Mouse (Mus musculus) B cell, adult 2 months (primary cell): ENCODE data around the gene Olfr1047.
"Not testable (repeated sequence)": the region's sequence is repeated elsewhere in the genome, so short reads cannot be mapped to it uniquely, and the experiment has no call there.

ENCODE experiments used
- DNase-seq, 2 experiments: peaks; one replicate each; pipeline ENCODE4 v3.0.0; 2022

The Olfr1047 gene

DNA sequence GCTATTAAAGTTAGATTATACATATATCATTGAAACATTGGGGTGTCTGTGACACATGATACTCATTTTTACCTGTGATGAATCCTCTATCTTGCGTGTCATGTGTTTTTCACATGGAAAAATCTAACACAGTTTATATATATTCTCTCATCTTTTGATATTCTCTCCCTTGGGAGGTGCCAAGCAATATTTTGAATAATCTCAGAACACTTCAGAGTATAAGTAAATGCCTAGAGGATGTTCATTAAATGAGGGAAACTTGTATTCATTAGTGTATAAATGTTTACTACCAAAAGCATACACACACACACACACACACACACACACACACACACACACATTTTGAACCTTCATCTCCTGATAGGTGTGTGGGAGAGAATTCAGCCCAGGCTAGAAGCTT, at the start of gene Olfr1047:
Olfr1047 (minus strand) TSS at position 101 of the 400 bp plus-strand sequence.
- no peak for DNase-seq

DNA sequence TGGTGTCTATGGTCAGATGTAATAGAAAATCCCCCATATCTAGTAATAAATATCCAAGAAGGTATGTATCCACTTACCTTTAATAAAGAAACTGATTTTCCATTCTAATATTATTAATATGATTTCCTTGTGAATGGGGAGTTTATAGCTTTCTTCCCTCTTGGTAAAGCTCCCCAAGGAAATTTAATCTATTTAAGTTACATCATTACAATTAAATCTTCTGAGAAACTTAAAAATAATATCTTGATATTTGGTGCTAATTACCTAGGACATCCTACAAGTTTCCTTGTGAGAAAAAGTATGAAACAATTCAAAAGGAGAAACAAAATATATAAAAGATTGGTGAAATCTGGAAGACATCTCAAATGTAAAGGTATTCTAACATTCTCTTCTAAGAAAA, 47.8 kb upstream of the Olfr1047 start, which contains the start of gene Olfr1051:
Olfr1051 (minus strand) TSS at position 101 of the 400 bp plus-strand sequence.
- not testable (repeated sequence) for DNase-seq

DNA sequence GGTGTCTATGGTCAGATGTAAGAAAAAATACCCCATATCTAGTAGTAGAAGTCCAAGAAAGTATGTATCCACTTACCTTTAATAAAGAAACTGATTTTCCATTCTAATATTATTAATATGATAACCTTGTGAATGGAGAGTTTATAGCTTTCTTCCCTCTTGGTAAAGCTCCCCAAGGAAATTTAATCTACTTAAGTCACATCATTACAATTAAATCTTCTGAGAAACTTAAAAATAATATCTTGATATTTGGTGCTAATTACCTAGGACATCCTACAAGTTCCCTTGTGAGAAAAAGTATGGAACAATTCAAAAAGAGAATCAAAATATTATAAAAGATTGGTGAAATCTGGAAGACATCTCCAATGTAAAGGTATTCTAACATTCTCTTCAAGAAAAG, 27.0 kb upstream of the Olfr1047 start, which contains the start of gene Olfr1049:
Olfr1049 (minus strand) TSS at position 101 of the 400 bp plus-strand sequence.
- not testable (repeated sequence) for DNase-seq

DNA sequence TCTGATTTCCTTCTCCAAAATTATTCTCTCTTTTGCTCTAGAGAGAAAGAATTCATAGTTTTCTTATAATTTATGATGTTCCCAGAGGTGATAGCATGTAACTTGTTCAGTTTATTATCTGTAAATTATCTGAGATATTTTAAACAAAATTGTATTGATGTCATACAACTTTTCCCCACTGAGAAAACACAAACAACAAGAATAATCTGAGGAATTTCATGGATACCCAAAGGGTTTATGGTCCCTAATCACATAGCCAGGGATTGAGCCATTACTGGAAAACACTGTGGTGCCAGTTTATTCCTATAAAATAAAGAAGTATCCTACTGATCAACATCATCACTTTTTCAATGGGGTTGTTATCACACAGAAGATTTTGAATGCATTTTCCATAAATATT, 9.0 kb upstream of the Olfr1047 start, which contains the start of gene Olfr1048:
Olfr1048 (minus strand) TSS at position 101 of the 400 bp plus-strand sequence.
- no peak for DNase-seq

DNA sequence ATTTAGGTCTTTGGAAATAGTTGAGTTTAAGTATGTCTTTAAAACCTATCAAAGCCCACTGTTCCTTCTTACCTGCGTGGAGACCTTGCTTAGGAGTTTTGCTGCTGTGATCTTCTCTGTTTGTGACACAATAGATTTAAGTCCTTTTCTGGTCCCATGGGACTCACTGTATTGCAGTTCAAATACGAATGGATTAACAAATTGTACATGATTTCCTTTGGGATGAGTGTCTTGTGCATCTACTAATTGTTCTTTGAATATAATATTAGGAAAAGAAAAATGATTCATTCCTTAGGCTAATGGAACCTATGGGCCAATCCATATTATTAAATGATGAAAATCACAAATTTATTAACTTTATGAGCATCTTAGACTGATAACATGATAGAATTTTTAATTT, 12.0 kb downstream of the Olfr1047 start, which contains the start of gene Olfr1046:
Olfr1046 (minus strand) TSS at position 101 of the 400 bp plus-strand sequence.
- DNase-seq, result no peak

DNA sequence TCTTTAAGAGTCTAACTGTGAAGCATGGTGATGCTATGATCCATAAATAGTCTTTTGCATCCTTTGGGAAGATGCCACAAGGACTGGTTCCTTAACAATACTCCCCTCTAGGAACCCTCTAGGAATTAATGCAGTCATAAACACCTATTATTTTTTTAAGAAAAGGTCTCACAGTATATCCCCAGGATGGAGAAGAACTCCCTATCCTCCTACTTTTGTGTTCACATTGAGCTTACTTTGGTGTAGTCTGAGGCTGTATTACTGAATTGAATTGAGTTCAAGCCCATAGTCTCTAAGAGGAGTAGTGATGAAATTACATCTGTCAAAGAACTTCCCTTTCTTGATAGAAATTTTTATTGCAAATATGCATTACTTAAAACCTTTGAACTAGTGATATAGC, 28.3 kb downstream of the Olfr1047 start, which contains the start of gene Olfr1045:
Olfr1045 (minus strand) TSS at position 101 of the 400 bp plus-strand sequence.
- no peak for DNase-seq

DNA sequence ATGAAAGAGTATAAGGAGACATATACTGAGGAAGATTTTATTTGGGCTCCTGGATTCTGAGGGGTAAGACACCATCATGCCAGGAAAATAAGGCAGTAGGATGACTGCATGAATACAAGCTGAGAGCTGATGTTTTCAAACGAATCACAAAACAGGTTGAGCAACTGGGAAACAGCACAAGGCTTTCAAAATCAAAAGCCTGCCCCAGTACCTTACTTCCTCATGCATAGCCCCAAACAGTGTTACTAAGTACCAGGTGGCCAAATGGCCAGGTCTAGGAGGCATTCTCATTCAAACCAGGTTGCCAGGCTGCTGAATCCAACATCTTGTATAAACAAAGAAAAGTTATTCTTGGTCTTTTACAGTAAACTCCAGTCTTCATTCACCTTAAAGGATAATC, 35.3 kb downstream of the Olfr1047 start:
- DNase-seq, result no peak

DNA sequence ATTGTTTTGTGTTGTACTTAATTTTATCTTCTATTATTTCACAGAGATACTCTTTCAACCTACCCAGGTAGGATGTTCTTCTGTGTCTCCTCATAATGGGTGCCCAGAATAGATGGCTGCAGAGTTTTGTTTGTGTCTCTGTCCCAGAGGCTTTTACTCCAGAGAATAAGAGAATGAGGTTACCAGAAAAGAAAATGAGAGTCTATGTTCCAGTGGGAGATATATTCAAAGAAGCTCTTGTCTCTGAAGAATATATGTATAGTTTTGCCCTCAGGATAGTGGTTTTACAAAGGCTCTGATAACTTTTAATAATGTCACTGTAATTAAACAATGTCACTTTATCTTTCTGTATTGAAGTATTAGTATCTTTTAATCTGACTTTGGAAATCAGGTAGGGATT, 45.6 kb downstream of the Olfr1047 start, which contains the start of gene Olfr52:
Olfr52 (minus strand) TSS at position 101 of the 400 bp plus-strand sequence.
- DNase-seq, result no peak

DNA sequence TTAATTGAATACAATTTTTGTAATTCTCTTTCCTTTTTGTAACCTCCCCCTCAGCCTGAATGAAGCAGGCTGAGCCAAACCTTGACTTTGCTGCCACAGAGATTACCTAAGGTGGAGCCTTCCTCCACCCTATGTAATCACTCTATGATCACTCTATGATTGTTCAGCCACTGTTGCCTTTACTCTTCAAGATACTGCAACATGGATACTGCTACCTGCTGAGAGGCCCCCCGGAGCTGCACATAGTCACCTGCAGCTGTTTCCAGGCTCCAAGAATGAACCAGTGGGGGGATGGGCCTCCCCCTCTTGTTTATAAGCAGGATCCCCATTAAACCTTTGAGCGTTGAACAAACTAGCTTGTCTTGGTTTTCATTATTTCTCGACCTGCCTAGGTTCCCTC, 51.3 kb downstream of the Olfr1047 start:
- DNase-seq, result no peak

DNA sequence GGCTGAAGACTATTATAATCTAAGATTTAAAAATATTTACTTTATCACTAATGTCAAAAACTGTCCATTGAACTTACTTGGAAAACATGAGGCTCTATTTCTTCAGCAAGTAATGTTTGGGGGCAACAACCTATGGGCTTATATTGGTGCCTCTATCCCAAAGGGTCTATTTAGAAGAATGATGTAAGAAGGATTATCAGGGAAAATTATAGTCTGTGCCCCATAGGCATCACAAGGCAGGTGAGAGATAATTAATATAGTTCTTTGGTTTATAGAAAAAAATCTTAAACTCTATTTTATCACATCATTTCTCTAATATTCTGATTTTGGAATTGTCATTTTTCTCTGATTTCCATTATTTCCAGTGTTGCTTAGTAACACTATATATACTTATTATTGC, 53.5 kb downstream of the Olfr1047 start, which contains the start of gene Olfr1044:
Olfr1044 (minus strand) TSS at position 101 of the 400 bp plus-strand sequence.
- no peak for DNase-seq
